ENCODE assay signal across 8 mouse cellular contexts in genomic region chr12:111434164-111434744, GRCm38 (mm10). TPM values are rescaled to one million over a fixed set of nuclear protein-coding genes. Genes with fewer than 3 reads are reported as not detected.
DNase-seq lines count a peak whose midpoint lies in the region; ATAC-seq and TF ChIP-seq lines count a peak whose summit lies in the region.
"Had no signal": no experiment of that assay in that cellular context is flagged by ENCODE, and none has a peak within 500 bp of the region (broad histone marks: within the 10 kb centered on the region; RNA-seq: fewer than 3 reads in every experiment).

No protein-coding gene starts in this region.

- H3K4me2 ChIP-seq in lung, embryonic 14.5 days = peak overlapping the region; percentile 23
- H3K4me2 ChIP-seq in hindbrain, embryonic 16.5 days (ENCODE audit: low read length) = peak overlapping the region; percentile 32; the same call in 1 of the 2 replicates
- H3K4me2 ChIP-seq in midbrain, embryonic 16.5 days (ENCODE audit: low read length) = peak overlapping the region; percentile 37; the same call in 1 of the 2 replicates

- H3K4me1 ChIP-seq in lung, embryonic 14.5 days (ENCODE audit: insufficient read depth) = peaks cover 11% of the 10 kb centered on the region; the same call in 1 of the 2 replicates
- H3K4me1 ChIP-seq in embryonic facial prominence, embryonic 10.5 days = peaks cover 70% of the 10 kb centered on the region
- H3K4me1 ChIP-seq in hindbrain, embryonic 16.5 days (ENCODE audit: control insufficient read depth, insufficient read depth, low read depth, low read length) = peaks cover 21% of the 10 kb centered on the region
- peaks cover 25% of the 10 kb centered on the region for H3K4me1 ChIP-seq in midbrain, embryonic 16.5 days (ENCODE audit: control insufficient read depth, insufficient read depth, low read length)

- no peak overlapping the region for H3K4me3 ChIP-seq in lung, embryonic 14.5 days (ENCODE audit: low read depth, low read length)
- peak overlapping the region; percentile 21 for H3K4me3 ChIP-seq in embryonic facial prominence, embryonic 10.5 days
- no peak overlapping the region for H3K4me3 ChIP-seq in hindbrain, embryonic 16.5 days (ENCODE audit: low read length)
- H3K4me3 ChIP-seq in midbrain, embryonic 16.5 days (ENCODE audit: low read depth, low read length) = no peak overlapping the region

- peak overlapping the region; percentile 51 for H3K27ac ChIP-seq in lung, embryonic 14.5 days (ENCODE audit: low read depth)
- 0 out of 2 replicates have a peak overlapping the region, but pooled peaks have one; percentile 12 for H3K27ac ChIP-seq in embryonic facial prominence, embryonic 10.5 days (replicated peaks)
- no peak overlapping the region; the same call in 1 of the 2 replicates for H3K27ac ChIP-seq in hindbrain, embryonic 16.5 days (ENCODE audit: low read depth, low read length)
- H3K27ac ChIP-seq in midbrain, embryonic 16.5 days (ENCODE audit: low read length) = peak overlapping the region; percentile 78

- no peak overlapping the region for H3K9ac ChIP-seq in lung, embryonic 14.5 days
- no peak overlapping the region for H3K9ac ChIP-seq in hindbrain, embryonic 16.5 days (ENCODE audit: low read depth, low read length)
- H3K9ac ChIP-seq in midbrain, embryonic 16.5 days (ENCODE audit: low read depth, low read length) = peak overlapping the region; percentile 1; the same call in 1 of the 2 replicates

- ATAC-seq in lung, embryonic 14.5 days (ENCODE audit: insufficient read depth) = no peak
- peak; percentile 86 for ATAC-seq in hindbrain, embryonic 16.5 days
- peak; percentile 88 for ATAC-seq in midbrain, embryonic 16.5 days
- ATAC-seq in CD4-positive, CD25-positive, alpha-beta regulatory T cell, adult 4 months = no peak

- peaks cover 18% of the 10 kb centered on the region for H3K27me3 ChIP-seq in lung, embryonic 14.5 days (ENCODE audit: insufficient read depth, low read length)
- peaks cover 94% of the 10 kb centered on the region for H3K27me3 ChIP-seq in embryonic facial prominence, embryonic 10.5 days (replicated peaks; ENCODE audit: low read depth, poor library complexity, severe bottlenecking)
- H3K27me3 ChIP-seq in hindbrain, embryonic 16.5 days (replicated peaks; ENCODE audit: control insufficient read depth, insufficient read depth, low read length) = peaks cover 6% of the 10 kb centered on the region
- peaks cover 28% of the 10 kb centered on the region for H3K27me3 ChIP-seq in midbrain, embryonic 16.5 days (ENCODE audit: control insufficient read depth, insufficient read depth, low read depth, low read length)

- no peaks in the 10 kb centered on the region for H3K9me3 ChIP-seq in lung, embryonic 14.5 days (ENCODE audit: low read depth, low read length)
- H3K9me3 ChIP-seq in embryonic facial prominence, embryonic 10.5 days = no peaks in the 10 kb centered on the region
- H3K9me3 ChIP-seq in hindbrain, embryonic 16.5 days (ENCODE audit: control insufficient read depth, low read length) = no peaks in the 10 kb centered on the region
- H3K9me3 ChIP-seq in midbrain, embryonic 16.5 days (replicated peaks; ENCODE audit: control insufficient read depth, low read length, poor library complexity, severe bottlenecking) = no peaks in the 10 kb centered on the region

- TF ChIP-seq CTCF in lung, embryonic 14.5 days (IDR thresholded peaks at IDR 0.05; ENCODE audit: low read depth) = no peak

- peak; percentile 47 for DNase-seq in lung, embryonic 14.5 days
- DNase-seq in lung, postnatal 36 days = no peak
- DNase-seq in embryonic facial prominence, embryonic 10.5 days (ENCODE audit: low spot score) = peak; percentile 34
- DNase-seq in urinary bladder, adult 2 months (ENCODE audit: low spot score) = no peak
- DNase-seq: lung, postnatal 14 days had no signal

- 40% methylated on average over 6 of the region's 7 CpGs for WGBS in lung, embryonic 14.5 days
- WGBS in embryonic facial prominence, embryonic 10.5 days = 31% methylated on average over 7 of the region's 7 CpGs
- 17% methylated on average over 7 of the region's 7 CpGs for WGBS in hindbrain, embryonic 16.5 days
- WGBS in midbrain, embryonic 16.5 days = 13% methylated on average over 6 of the region's 7 CpGs

- H3K36me3 ChIP-seq in lung, embryonic 14.5 days (ENCODE audit: insufficient read depth) = no peaks in the 10 kb centered on the region
- H3K36me3 ChIP-seq in embryonic facial prominence, embryonic 10.5 days (replicated peaks) = no peaks in the 10 kb centered on the region
- H3K36me3 ChIP-seq in hindbrain, embryonic 16.5 days (ENCODE audit: control insufficient read depth, insufficient read depth, low read length) = no peaks in the 10 kb centered on the region
- no peaks in the 10 kb centered on the region for H3K36me3 ChIP-seq in midbrain, embryonic 16.5 days (ENCODE audit: control insufficient read depth, insufficient read depth, low read length)

RNA-seq across cellular contexts. Expression of gene Tnfaip2, which starts 8.0 kb away (rescaled TPM):
- polyA plus RNA-seq in lung, embryonic 14.5 days (2014; fragmentation: Nextera tagmentation; extraction: Ambion mirVana) = 2.0 and 3.4 TPM in 2 replicates
- 3.9 and 4.0 TPM in 2 replicates for polyA plus RNA-seq in embryonic facial prominence, embryonic 10.5 days (2016; fragmentation: Nextera tagmentation; extraction: Ambion mirVana)
- 0.79 and 1.2 TPM in 2 replicates for polyA plus RNA-seq in hindbrain, embryonic 16.5 days (2015; fragmentation: Nextera tagmentation; extraction: Ambion mirVana)
- polyA plus RNA-seq in midbrain, embryonic 16.5 days (2015; fragmentation: Nextera tagmentation; extraction: Ambion mirVana) = 0.31 and 0.79 TPM in 2 replicates
- not detected for polyA plus RNA-seq in CD4-positive, CD25-positive, alpha-beta regulatory T cell, adult 4 months (2017; shearing (Covaris generic))
- polyA plus RNA-seq in urinary bladder, adult 2 months (2012; rRNA removed) = 106 and 156 TPM in 2 replicates

RNA-seq across cellular contexts. Expression of gene Exoc3l4, which starts 17.4 kb away (rescaled TPM):
- polyA plus RNA-seq in lung, embryonic 14.5 days (2014; fragmentation: Nextera tagmentation; extraction: Ambion mirVana) = 10.3 and 10.7 TPM in 2 replicates
- polyA plus RNA-seq in embryonic facial prominence, embryonic 10.5 days (2016; fragmentation: Nextera tagmentation; extraction: Ambion mirVana) = 5.7 and 7.0 TPM in 2 replicates
- 2.6 and 2.7 TPM in 2 replicates for polyA plus RNA-seq in hindbrain, embryonic 16.5 days (2015; fragmentation: Nextera tagmentation; extraction: Ambion mirVana)
- polyA plus RNA-seq in midbrain, embryonic 16.5 days (2015; fragmentation: Nextera tagmentation; extraction: Ambion mirVana) = 2.0 and 2.1 TPM in 2 replicates
- not detected for polyA plus RNA-seq in CD4-positive, CD25-positive, alpha-beta regulatory T cell, adult 4 months (2017; shearing (Covaris generic))
- 7.8 and 8.4 TPM in 2 replicates for polyA plus RNA-seq in urinary bladder, adult 2 months (2012; rRNA removed)

RNA-seq across cellular contexts. Expression of gene Lbhd2, which starts 27.6 kb away (rescaled TPM):
- polyA plus RNA-seq in lung, embryonic 14.5 days (2014; fragmentation: Nextera tagmentation; extraction: Ambion mirVana) = 0.50 and 0.68 TPM in 2 replicates
- not detected in 2 replicates for polyA plus RNA-seq in embryonic facial prominence, embryonic 10.5 days (2016; fragmentation: Nextera tagmentation; extraction: Ambion mirVana)
- polyA plus RNA-seq in hindbrain, embryonic 16.5 days (2015; fragmentation: Nextera tagmentation; extraction: Ambion mirVana) = 2.5 and 3.3 TPM in 2 replicates
- 4.9 and 7.0 TPM in 2 replicates for polyA plus RNA-seq in midbrain, embryonic 16.5 days (2015; fragmentation: Nextera tagmentation; extraction: Ambion mirVana)
- polyA plus RNA-seq in CD4-positive, CD25-positive, alpha-beta regulatory T cell, adult 4 months (2017; shearing (Covaris generic)) = not detected
- 0.10 TPM in 1 of 2 replicates, not detected in the other for polyA plus RNA-seq in urinary bladder, adult 2 months (2012; rRNA removed)

RNA-seq across cellular contexts. Expression of gene Gm266, which starts 51.4 kb away (rescaled TPM):
- 8.1 and 10.8 TPM in 2 replicates for polyA plus RNA-seq in lung, embryonic 14.5 days (2014; fragmentation: Nextera tagmentation; extraction: Ambion mirVana)
- 15.7 and 19.8 TPM in 2 replicates for polyA plus RNA-seq in embryonic facial prominence, embryonic 10.5 days (2016; fragmentation: Nextera tagmentation; extraction: Ambion mirVana)
- polyA plus RNA-seq in hindbrain, embryonic 16.5 days (2015; fragmentation: Nextera tagmentation; extraction: Ambion mirVana) = 2.6 and 5.0 TPM in 2 replicates
- polyA plus RNA-seq in midbrain, embryonic 16.5 days (2015; fragmentation: Nextera tagmentation; extraction: Ambion mirVana) = 1.0 and 3.1 TPM in 2 replicates
- not detected for polyA plus RNA-seq in CD4-positive, CD25-positive, alpha-beta regulatory T cell, adult 4 months (2017; shearing (Covaris generic))
- 5.9 and 6.7 TPM in 2 replicates for polyA plus RNA-seq in urinary bladder, adult 2 months (2012; rRNA removed)

RNA-seq across cellular contexts. Expression of gene Cdc42bpb, which starts 56.7 kb away (rescaled TPM):
- polyA plus RNA-seq in lung, embryonic 14.5 days (2014; fragmentation: Nextera tagmentation; extraction: Ambion mirVana) = 45.1 and 47.5 TPM in 2 replicates
- 32.6 and 32.7 TPM in 2 replicates for polyA plus RNA-seq in embryonic facial prominence, embryonic 10.5 days (2016; fragmentation: Nextera tagmentation; extraction: Ambion mirVana)
- polyA plus RNA-seq in hindbrain, embryonic 16.5 days (2015; fragmentation: Nextera tagmentation; extraction: Ambion mirVana) = 35.3 and 40.4 TPM in 2 replicates
- polyA plus RNA-seq in midbrain, embryonic 16.5 days (2015; fragmentation: Nextera tagmentation; extraction: Ambion mirVana) = 39.9 and 40.2 TPM in 2 replicates
- under 1 TPM; 0.32 to 0.43 TPM for polyA plus RNA-seq in CD4-positive, CD25-positive, alpha-beta regulatory T cell, adult 4 months (2017; shearing (Covaris generic))
- 143 and 148 TPM in 2 replicates for polyA plus RNA-seq in urinary bladder, adult 2 months (2012; rRNA removed)

Comparison
In these comparisons a context has a peak if more than half of its experiments do, and no peak if none do; other contexts are left out.
1. DNase-seq: peak in lung, embryonic 14.5 days (single experiment) and embryonic facial prominence, embryonic 10.5 days (single experiment); none in lung, postnatal 36 days (single experiment) and urinary bladder, adult 2 months (single experiment).
2. ATAC-seq: peak in hindbrain, embryonic 16.5 days (single experiment) and midbrain, embryonic 16.5 days (single experiment); none in lung, embryonic 14.5 days (single experiment) and CD4-positive, CD25-positive, alpha-beta regulatory T cell, adult 4 months (single experiment).
3. RNA of gene Tnfaip2, which starts 8.0 kb away (polyA plus RNA-seq): 106 to 156 TPM in urinary bladder, adult 2 months; 3.9 to 4.0 TPM in embryonic facial prominence, embryonic 10.5 days, 2.0 to 3.4 TPM in lung, embryonic 14.5 days, 0.79 to 1.2 TPM in hindbrain, embryonic 16.5 days, 0.31 to 0.79 TPM in midbrain, embryonic 16.5 days and not detected in CD4-positive, CD25-positive, alpha-beta regulatory T cell, adult 4 months; every median in the first group is over 10 times any median in the second.
4. Peak in every context shown above with its lines, with median percentiles within 50 percentile points of each other: H3K4me2 ChIP-seq.